Mouse (Mus musculus): ENCODE measurements around the gene Cd302.

Gene Cd302

DNA sequence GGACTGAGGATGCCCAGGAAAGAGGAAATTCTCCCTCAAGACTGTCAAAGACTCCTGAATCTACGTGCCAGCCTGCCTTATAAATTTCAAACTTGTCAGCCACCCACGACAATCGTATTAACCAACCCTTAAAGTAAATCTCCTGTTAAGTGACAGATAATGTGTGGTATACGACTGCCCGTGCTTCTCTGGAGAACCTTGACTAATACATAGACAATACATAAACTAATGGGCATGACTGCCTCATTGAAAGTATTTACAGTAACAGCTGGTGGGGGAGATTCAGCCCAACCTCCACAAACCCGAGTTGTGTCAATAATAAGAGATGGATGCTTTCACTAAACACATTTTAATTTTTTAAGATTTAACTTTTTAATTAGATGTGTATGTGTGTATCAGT lies 78.5 kb downstream of the Cd302 start:
- in situ Hi-C loops (cut with MboI; ENCODE audit: low pct_unique_long_range_greater_than_20kb in 1 of 2, low sequenced_read_pairs in 2 of 2, unreplicated experiment in 1 of 2): loop anchor here in 1 of 2 experiments (10.0 kb wide), 1 partner anchor 161 kb away; no protein-coding TSS in a partner anchor

DNA sequence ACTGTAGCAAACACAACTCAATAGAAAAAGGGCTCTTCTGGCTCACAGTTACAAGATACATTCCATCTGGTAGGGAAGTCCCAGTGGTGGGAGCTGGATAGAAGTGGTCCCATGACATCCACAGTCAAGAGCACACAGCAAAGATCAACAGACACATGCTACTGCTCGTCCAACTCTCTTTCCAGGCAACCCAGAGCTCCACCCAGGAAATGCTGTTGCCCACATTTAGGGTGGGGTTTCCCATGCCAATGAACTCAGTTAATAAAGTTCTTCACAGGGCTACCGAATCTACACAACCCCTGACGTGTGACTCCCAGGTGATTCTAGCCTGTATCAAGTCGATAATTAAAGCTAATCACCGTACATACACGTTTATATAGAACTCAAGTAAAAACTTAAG lies 80.1 kb downstream of the Cd302 start:
- in situ Hi-C loops (cut with MboI; ENCODE audit: low pct_unique_long_range_greater_than_20kb in 1 of 2, low sequenced_read_pairs in 2 of 2, unreplicated experiment in 1 of 2): loop anchor here in 1 of 2 experiments (10.0 kb wide), 1 partner anchor 159 kb away; no protein-coding TSS in a partner anchor

DNA sequence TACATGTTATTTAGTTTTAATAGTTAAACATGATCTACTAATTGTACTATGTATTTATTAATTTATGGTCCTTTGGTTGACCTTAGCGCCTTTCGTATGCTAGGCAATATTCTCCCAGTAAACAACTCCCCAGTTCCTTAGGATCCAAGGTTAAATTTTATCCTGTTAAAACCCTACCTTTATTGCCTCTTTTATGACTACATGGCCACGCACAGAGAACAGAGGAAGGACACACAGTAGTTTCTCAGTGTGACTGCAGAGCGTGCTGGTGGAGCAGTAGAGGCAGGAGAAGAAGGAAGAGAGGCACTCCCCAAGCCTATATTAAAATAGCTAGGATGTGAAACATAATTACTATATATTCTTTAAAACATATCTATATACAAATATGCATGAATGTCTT lies 80.6 kb downstream of the Cd302 start:
- in situ Hi-C loops (cut with MboI; ENCODE audit: low pct_unique_long_range_greater_than_20kb in 1 of 2, low sequenced_read_pairs in 2 of 2, unreplicated experiment in 1 of 2): loop anchor here in 1 of 2 experiments (10.0 kb wide), 1 partner anchor 159 kb away; no protein-coding TSS in a partner anchor

DNA sequence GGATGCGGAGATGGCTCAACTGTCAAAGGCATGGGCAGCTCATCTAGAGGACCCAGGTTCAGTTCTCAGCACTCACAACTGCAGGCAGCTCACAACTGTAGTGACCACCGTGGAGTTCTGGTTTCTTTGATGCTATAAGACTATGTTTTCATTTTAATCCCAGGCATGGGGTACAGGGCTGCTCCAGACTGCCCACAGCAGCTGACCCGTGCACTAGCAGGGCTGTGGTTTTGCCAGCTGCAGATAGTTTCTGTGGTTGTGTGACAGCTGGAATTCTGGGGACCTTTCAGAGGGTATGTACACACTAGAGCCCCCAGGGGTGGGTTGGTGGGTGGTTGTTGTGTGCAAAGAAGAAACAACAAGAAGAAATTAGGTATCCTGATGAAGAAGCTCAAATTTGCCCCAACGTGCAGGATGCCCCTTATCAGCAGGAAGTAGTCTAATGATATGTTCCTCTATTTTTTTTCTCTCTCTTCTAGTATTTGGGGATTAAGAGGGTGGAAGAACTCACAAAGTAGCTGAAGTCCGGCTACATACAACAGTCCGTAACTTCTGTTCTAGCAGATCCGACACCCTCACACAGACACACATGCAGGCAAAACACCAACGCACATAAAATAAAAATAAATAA lies 81.3 kb downstream of the Cd302 start:
- in situ Hi-C loops (cut with MboI; ENCODE audit: low pct_unique_long_range_greater_than_20kb in 1 of 2, low sequenced_read_pairs in 2 of 2, unreplicated experiment in 1 of 2): loop anchor here in 1 of 2 experiments (10.0 kb wide), 1 partner anchor 158 kb away; no protein-coding TSS in a partner anchor
